Mouse (Mus musculus) cerebellum, adult 2 months (tissue): ENCODE data around the gene Kcnj3. TPM values are rescaled to one million over a fixed set of nuclear protein-coding genes. Genes with fewer than 3 reads are reported as not detected.

Experiments used
- DNase-seq, 2 experiments: peaks; one replicate each; pipeline ENCODE4 v3.0.0; 2021
- H3K27ac ChIP-seq: fragments of 200-500 bp; 2 replicates; pipeline ENCODE4 v1.5.1; 2012; ENCODE audit warnings: low read length, control low read depth, inconsistent platforms; ENCODE audit not compliant: insufficient read depth
- H3K27me3 ChIP-seq: fragments of 200-500 bp; 2 replicates; pipeline ENCODE4 v1.6.1; 2012; ENCODE audit warnings: inconsistent platforms, mild to moderate bottlenecking, low read length, moderate library complexity; ENCODE audit not compliant: control insufficient read depth, insufficient read depth
- H3K4me1 ChIP-seq: fragments of 200-500 bp; 2 replicates; pipeline ENCODE4 v1.6.1; 2011; ENCODE audit warnings: low read length; ENCODE audit not compliant: control insufficient read depth, insufficient read depth
- H3K4me3 ChIP-seq: fragments of 200-500 bp; replicated peaks from 2 replicates; pipeline ENCODE3; 2011; ENCODE audit warnings: mild to moderate bottlenecking, low read depth, low read length, control low read depth; ENCODE audit not compliant: insufficient read depth
- CTCF ChIP-seq: fragments of 200-500 bp; IDR thresholded peaks from 2 replicates; pipeline ENCODE4 v1.5.1; 2011; ENCODE audit warnings: low read depth, mild to moderate bottlenecking, control low read depth, low read length, moderate library complexity, borderline replicate concordance; ENCODE audit not compliant: insufficient read depth
- POLR2A ChIP-seq: fragments of 200-500 bp; IDR thresholded peaks from 2 replicates; pipeline ENCODE4 v1.6.1; 2011; ENCODE audit warnings: low read length, control low read depth, borderline replicate concordance; ENCODE audit not compliant: insufficient read depth
- WGBS: fragments of 180-500 bp; shearing (Covaris S2); methylation state at CpG from one replicate; pipeline ENCODE4 v1.1.7; 2018; 5-methylcytosine and 5-hydroxymethylcytosine counted together
- polyA plus RNA-seq: library from polyadenylated mRNA; depleted of rRNA; stranded (reverse); fragments of >200 nt; gene quantifications from 2 replicates; pipeline ENCODE4 v1.2.3, GENCODE M21; 2012

Kcnj3 gene
- polyA plus RNA-seq, 1 experiment, result 57.5 TPM

DNA sequence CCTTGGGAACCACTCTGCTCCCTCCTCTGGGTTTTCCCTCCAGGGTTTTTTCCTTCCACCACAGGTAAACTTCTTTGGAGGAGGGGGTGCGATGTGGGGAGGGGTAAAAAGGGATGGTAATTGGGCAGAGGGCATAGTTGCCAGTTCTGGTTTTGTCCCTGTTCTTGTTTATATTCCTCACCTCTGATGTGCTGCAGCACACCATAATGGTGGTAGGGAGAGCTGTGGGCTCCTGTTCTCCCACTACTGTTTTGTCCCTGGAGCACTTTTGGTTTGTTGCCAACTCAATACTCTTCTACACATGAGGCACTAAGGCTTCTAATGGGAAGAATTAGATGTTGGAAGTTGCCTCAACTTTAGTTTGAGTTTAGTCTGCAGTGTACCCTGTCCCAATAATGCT, 2.2 kb downstream of the Kcnj3 start:
- peak; percentile 43 to 51 for DNase-seq
- TF ChIP-seq POLR2A (no peak), CTCF (no peak)
- Histone ChIP-seq H3K27ac (0 out of 2 replicates have a peak overlapping the region, but pooled peaks have one; percentile 12), H3K4me1 (peaks cover 6% of the 10 kb centered on the region; the same call in 1 of the 2 replicates), H3K27me3 (no peaks in the 10 kb centered on the region), H3K4me3 (peak overlapping the region; percentile 59)
- 9% methylated on average over 1 of the region's 1 CpGs for WGBS

DNA sequence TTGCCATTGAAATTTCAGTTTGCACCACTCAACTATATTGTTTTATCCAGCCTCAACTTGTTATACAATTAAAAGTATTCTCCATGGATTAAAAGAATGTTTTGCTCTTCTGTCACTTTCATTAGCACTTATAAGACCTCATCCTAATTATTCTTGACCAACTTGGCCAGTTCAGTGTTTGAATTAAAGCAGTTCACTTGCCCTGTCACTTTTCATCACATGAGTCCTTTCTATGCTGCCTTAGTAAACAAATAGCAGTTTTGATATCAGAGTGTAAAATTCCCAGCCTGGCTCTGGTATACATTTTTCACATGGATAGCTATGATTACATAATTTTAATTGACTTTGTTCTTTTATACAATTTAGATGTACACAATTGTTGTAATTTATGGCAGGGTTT, 3.4 kb downstream of the Kcnj3 start:
- Histone ChIP-seq H3K4me1 (peaks cover 6% of the 10 kb centered on the region; the same call in 1 of the 2 replicates), H3K27me3 (no peaks in the 10 kb centered on the region), H3K27ac (no peak overlapping the region), H3K4me3 (peak overlapping the region; percentile 50)
- DNase-seq, result peak in 1 of 2 experiments; percentile 17
- TF ChIP-seq CTCF (no peak), POLR2A (no peak)

- TF ChIP-seq CTCF (no peak), POLR2A (no peak)
- H3K27ac ChIP-seq, result no peak overlapping the region
Measured at GRCm38 (mm10) chr2:55442006-55442405, 6.2 kb downstream of the Kcnj3 start.

GRCm38 (mm10) chr2:55447298-55447697, 11.5 kb downstream of the Kcnj3 start:
- TF ChIP-seq CTCF, result no peak
- no peak for TF ChIP-seq POLR2A
- Histone ChIP-seq H3K4me3 (no peak overlapping the region), H3K27me3 (no peaks in the 10 kb centered on the region), H3K27ac (no peak overlapping the region), H3K4me1 (peaks cover 7% of the 10 kb centered on the region; the same call in 1 of the 2 replicates)
- no peak for DNase-seq

More at GRCm38 (mm10) chr2:55442006-55442405, 6.2 kb downstream of the Kcnj3 start:
- H3K27me3 ChIP-seq, result no peaks in the 10 kb centered on the region
- peak in 1 of 2 experiments; percentile 24 for DNase-seq
- no peak overlapping the region for H3K4me3 ChIP-seq
- H3K4me1 ChIP-seq, result peaks cover 6% of the 10 kb centered on the region; the same call in 1 of the 2 replicates
- 39% methylated on average over 2 of the region's 2 CpGs for WGBS

DNA sequence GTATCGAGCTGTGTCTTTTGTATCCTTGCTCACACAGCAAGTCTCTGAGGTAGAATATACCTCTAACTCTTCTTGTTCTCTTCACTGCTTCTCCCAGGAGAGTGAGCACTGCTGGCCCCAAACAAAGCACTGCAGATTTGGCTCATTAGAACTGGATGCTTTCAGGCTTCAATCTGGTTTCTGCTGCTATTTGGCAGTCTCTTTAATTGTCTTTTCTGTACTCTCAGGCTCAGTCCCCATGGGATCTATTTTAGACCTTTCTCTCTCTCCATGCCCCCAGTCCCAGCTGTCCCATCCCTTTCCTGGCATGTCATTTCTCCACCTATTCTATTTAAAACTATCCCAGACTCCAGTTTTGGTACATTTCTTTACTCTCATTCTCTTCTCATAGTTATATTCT, 15.0 kb downstream of the Kcnj3 start:
- peak; percentile 63 to 88 for DNase-seq
- TF ChIP-seq CTCF (no peak), POLR2A (no peak)
- Histone ChIP-seq H3K27ac (no peak overlapping the region), H3K27me3 (no peaks in the 10 kb centered on the region), H3K4me3 (no peak overlapping the region), H3K4me1 (peaks cover 5% of the 10 kb centered on the region; the same call in 1 of the 2 replicates)
- 3% methylated on average over 1 of the region's 1 CpGs for WGBS

- Histone ChIP-seq H3K4me3 (no peak overlapping the region), H3K4me1 (no peaks in the 10 kb centered on the region; the same call in 1 of the 2 replicates), H3K27me3 (no peaks in the 10 kb centered on the region), H3K27ac (no peak overlapping the region)
- TF ChIP-seq CTCF, result no peak
- TF ChIP-seq POLR2A, result no peak
- DNase-seq, result no peak
- WGBS, result 89% methylated on average over 2 of the region's 2 CpGs
Measured at GRCm38 (mm10) chr2:55459195-55459594, 23.4 kb downstream of the Kcnj3 start.

DNA sequence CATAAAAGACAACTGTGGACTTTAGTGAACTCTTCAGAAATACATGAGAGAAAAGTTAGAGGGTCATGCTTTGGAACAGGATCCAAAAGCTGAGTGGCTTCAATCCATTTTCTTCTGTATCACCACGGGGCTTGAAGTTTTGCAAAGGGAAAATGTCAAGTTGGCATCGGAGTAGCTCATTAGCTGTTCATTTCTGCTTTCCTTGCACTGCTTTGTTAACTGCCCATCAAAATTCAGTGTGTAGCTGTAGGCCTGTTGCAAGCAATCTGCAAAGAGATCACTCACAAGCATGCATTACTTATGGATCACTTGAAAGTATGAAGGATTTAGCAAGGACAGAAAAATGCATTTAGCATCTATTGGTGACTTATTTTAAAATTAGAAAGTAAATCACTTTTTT, 33.4 kb downstream of the Kcnj3 start:
- Histone ChIP-seq H3K4me1 (no peaks in the 10 kb centered on the region), H3K27ac (no peak overlapping the region), H3K4me3 (no peak overlapping the region), H3K27me3 (no peaks in the 10 kb centered on the region)
- DNase-seq, result peak in 1 of 2 experiments; percentile 30
- WGBS, result 5% methylated on average over 2 of the region's 2 CpGs
- no peak for TF ChIP-seq POLR2A
- no peak for TF ChIP-seq CTCF

DNA sequence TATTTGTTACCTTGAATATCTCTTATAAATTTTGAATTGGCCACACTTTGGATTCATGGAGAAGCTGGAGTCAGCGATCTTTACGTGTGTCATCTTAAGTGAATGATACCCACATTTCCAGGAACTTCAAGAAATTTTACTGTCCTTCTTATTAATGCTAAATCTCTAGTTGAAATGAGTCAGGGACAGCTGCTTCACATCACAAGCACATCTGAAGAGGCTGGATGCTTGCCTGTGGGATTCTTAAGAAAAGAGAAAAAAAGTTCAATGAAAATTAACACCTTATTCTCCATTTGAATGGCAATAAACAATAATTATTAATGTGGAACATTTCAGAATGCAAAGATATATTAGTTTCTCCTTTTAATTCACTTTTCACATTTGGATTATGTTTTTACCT, 34.2 kb downstream of the Kcnj3 start:
- Histone ChIP-seq H3K27ac (no peak overlapping the region), H3K4me1 (no peaks in the 10 kb centered on the region), H3K27me3 (no peaks in the 10 kb centered on the region), H3K4me3 (no peak overlapping the region)
- 97% methylated on average over 2 of the region's 2 CpGs for WGBS
- TF ChIP-seq POLR2A (no peak), CTCF (no peak)
- no peak for DNase-seq
